Mouse (Mus musculus) liver, embryonic 13.5 days (tissue): ENCODE results near the gene Pja2. TPM values are rescaled to one million over a fixed set of nuclear protein-coding genes. Genes with fewer than 3 reads are reported as not detected.
"Not testable (repeated sequence)": the region's sequence is repeated elsewhere in the genome, so short reads cannot be mapped to it uniquely, and the experiment has no call there.

Experiments used
- ATAC-seq: fragments of 200-750 bp; cut with Nextera tagmentation; 2 replicates; pipeline ENCODE4 v1.8.0; 2017; ENCODE audit warnings: low read depth, mild to moderate bottlenecking, moderate number of reproducible peaks, moderate library complexity
- DNase-seq: peaks from one replicate; pipeline ENCODE4 v3.0.0; 2022
- H3K27ac ChIP-seq: fragments of 300-500 bp; sonication (generic); 2 replicates; pipeline ENCODE4 v1.5.1; 2015; ENCODE audit warnings: moderate library complexity, mild to moderate bottlenecking, inconsistent platforms
- H3K27me3 ChIP-seq: fragments of 300-500 bp; sonication (generic); 2 replicates; pipeline ENCODE4 v1.6.1; 2015; ENCODE audit warnings: mild to moderate bottlenecking, inconsistent platforms
- H3K36me3 ChIP-seq: fragments of 300-500 bp; sonication (generic); 2 replicates; pipeline ENCODE4 v1.6.1; 2015; ENCODE audit warnings: mild to moderate bottlenecking, inconsistent platforms
- H3K4me1 ChIP-seq: fragments of 300-500 bp; sonication (generic); replicated peaks from 2 replicates; pipeline ENCODE4 v1.6.1; 2015; ENCODE audit warnings: inconsistent platforms
- H3K4me2 ChIP-seq: fragments of 300-500 bp; sonication (generic); 2 replicates; pipeline ENCODE4 v1.6.1; 2015; ENCODE audit warnings: inconsistent platforms, mild to moderate bottlenecking, moderate library complexity
- H3K4me3 ChIP-seq: fragments of 300-500 bp; sonication (generic); replicated peaks from 2 replicates; pipeline ENCODE4 v1.5.1; 2015; ENCODE audit warnings: mild to moderate bottlenecking, inconsistent platforms
- H3K9ac ChIP-seq: fragments of 300-500 bp; sonication (generic); 2 replicates; pipeline ENCODE4 v1.6.1; 2015; ENCODE audit warnings: mild to moderate bottlenecking, inconsistent platforms
- H3K9me3 ChIP-seq: fragments of 300-500 bp; sonication (generic); replicated peaks from 2 replicates; pipeline ENCODE4 v1.6.1; 2016; ENCODE audit warnings: inconsistent platforms
- WGBS: fragments of 180-500 bp; shearing (Covaris S2); methylation state at CpG from one replicate; pipeline ENCODE4 v1.1.7; 2015; ENCODE audit not compliant: insufficient replicate concordance; 5-methylcytosine and 5-hydroxymethylcytosine counted together
- polyA plus RNA-seq: library from polyadenylated mRNA; unstranded; fragments of >200 nt; fragmentation: Nextera tagmentation; extraction: Ambion mirVana; gene quantifications from 2 replicates; pipeline ENCODE4 v1.2.1, GENCODE M21; 2015

Pja2 gene
- polyA plus RNA-seq, 1 experiment from 2014 or later = 16.7 TPM

DNA sequence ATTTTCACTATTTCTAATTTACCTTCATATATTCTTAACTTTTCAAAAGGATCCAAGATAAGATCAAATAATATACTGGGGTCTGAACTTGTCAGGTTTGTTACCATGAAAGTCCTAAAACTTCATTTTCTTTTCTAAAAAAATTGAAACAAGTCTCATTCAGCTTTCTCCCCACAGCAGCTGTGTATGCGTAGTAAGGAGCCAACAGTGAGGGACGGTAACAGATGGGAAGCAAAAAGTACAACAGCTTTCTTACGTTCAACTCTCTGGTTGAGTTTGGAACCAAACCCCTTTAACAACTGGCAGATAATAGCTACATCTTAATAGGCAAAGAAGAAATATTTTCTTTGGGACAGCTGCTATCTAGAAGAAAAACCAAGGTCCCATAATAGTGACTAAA, 50.3 kb downstream of the Pja2 start:
- not testable (repeated sequence) for DNase-seq, H3K9ac ChIP-seq, H3K27me3 ChIP-seq, H3K4me3 ChIP-seq, H3K4me1 ChIP-seq, ATAC-seq, H3K9me3 ChIP-seq, H3K4me2 ChIP-seq, H3K27ac ChIP-seq
- peaks cover 47% of the 10 kb centered on the region for H3K36me3 ChIP-seq
- WGBS = 83% methylated on average over 3 of the region's 3 CpGs

DNA sequence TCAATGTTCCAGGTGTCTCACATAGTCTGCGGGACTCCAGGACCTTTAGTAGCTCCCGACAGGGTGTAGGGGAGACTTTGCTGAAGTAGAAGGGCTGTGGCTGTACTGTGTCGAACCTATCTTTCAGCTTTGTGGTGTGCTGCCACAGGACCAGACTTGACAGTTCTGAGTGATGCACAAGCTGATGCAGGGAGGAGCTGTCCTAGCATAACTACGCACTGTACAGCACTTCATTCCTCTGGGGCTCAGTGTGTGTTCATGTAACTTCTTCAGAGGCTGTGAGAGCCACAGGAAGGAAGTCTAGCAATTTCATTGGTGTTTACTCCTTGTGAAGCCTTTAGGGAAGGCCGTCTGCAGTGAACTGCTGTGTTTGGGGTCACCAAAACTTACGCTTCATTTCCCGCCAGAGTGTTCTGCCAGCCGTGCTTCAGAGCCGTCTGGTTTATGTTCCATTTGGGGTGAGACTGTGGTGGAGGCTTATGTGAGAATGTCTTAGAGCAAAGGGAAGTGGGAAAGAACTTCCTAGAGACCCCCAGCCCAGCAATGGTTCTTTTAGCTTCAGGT, 54.0 kb downstream of the Pja2 start:
- 69% methylated on average over 9 of the region's 9 CpGs for WGBS
- ATAC-seq = no peak
- Histone ChIP-seq H3K36me3 (peaks cover 18% of the 10 kb centered on the region), H3K27me3 (no peaks in the 10 kb centered on the region), H3K4me1 (peaks cover 8% of the 10 kb centered on the region), H3K4me3 (no peak overlapping the region), H3K27ac (no peak overlapping the region), H3K9me3 (no peaks in the 10 kb centered on the region), H3K4me2 (no peak overlapping the region), H3K9ac (no peak overlapping the region)
- DNase-seq = no peak

DNA sequence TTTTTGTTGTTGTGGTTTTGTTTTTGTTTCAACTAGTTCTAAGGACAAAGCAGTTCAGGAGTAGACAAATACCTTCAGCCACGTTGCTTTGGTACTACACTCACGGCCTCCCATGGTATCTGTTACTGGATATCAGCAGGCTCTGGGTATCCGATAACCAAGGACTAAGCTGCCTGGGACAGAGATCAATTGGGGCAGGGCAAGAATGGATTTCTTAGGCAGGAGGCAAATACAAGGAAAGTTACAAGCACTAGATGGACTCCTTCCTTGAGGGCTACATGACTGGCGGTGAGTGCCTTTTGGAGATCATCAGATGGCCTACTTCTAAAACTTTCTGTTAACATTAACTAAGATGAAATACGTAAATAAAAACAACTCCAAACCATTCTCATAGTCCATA, 55.0 kb downstream of the Pja2 start:
- WGBS = 82% methylated on average over 5 of the region's 5 CpGs
- no peak for DNase-seq
- Histone ChIP-seq H3K4me3 (no peak overlapping the region), H3K9ac (no peak overlapping the region), H3K27me3 (no peaks in the 10 kb centered on the region), H3K36me3 (peaks cover 13% of the 10 kb centered on the region; the same call in 1 of the 2 replicates), H3K4me1 (peaks cover 8% of the 10 kb centered on the region), H3K4me2 (no peak overlapping the region), H3K27ac (no peak overlapping the region), H3K9me3 (no peaks in the 10 kb centered on the region)
- ATAC-seq = no peak

DNA sequence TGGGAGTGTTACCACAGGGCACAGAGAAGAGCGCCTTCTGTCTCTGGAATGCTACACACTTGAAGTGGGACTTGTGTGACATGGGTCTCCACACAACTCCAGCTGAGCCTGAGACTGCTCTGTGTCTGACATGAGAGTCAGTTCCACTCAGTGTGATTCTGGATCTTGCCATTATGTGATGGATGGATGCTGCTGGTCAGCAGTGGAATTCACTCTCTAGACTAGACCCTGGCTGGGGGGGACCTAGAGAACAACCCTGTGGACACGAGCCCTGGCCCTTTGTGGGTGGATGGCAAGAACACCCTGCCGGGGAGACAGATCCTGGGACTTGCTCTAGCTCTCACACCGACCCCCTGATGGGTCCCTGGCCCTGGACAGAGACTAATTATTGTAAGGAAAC, 56.5 kb downstream of the Pja2 start:
- H3K4me1 ChIP-seq = peaks cover 8% of the 10 kb centered on the region
- H3K27ac ChIP-seq = no peak overlapping the region
- H3K4me2 ChIP-seq = no peak overlapping the region
- H3K27me3 ChIP-seq = no peaks in the 10 kb centered on the region
- H3K9me3 ChIP-seq = no peaks in the 10 kb centered on the region
- 75% methylated on average over 4 of the region's 4 CpGs for WGBS
- ATAC-seq = no peak
- H3K36me3 ChIP-seq = peaks cover 12% of the 10 kb centered on the region; the same call in 1 of the 2 replicates
- no peak overlapping the region for H3K4me3 ChIP-seq
- no peak overlapping the region for H3K9ac ChIP-seq
- no peak for DNase-seq

DNA sequence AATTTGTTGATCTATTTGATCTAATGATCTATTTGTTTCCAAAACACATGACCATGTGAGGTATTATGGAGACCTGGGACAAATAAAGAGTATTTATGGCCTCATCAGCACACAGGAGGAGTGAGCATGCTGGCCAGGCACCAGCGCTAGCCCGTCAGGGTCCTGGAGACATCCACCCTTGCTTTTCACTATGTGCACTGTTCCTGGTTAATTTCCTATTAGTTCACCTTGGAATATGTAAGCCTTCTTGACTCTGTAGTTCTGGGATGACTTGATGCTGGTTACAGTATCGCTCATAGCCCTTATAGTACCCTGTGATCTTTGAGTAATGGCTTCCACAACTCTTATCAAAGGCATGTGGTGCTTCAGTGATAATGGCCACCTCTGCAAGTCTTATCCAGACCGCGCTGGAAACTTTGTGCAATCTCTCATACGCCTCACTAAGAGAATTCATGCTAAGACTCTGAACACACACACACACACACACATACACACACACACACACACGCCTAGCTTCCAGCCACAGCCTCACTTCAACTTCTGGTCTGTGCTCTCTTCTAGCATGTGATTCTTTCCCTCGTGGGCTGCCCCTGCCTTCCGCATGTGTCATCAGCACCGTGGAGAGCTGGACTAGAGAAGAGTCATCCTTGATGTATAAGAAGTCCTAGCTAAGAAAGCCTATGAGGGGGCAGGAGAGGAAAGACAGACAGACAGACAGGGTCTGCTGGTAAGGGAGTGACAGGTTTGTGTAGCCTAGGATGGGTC, 57.2 kb downstream of the Pja2 start:
- no peak overlapping the region for H3K27ac ChIP-seq
- ATAC-seq (peak; percentile 72), DNase-seq (no peak)
- H3K27me3 ChIP-seq = no peaks in the 10 kb centered on the region
- H3K4me3 ChIP-seq = no peak overlapping the region
- no peak overlapping the region for H3K9ac ChIP-seq
- no peaks in the 10 kb centered on the region for H3K9me3 ChIP-seq
- no peak overlapping the region for H3K4me2 ChIP-seq
- peaks cover 8% of the 10 kb centered on the region for H3K4me1 ChIP-seq
- 57% methylated on average over 10 of the region's 10 CpGs for WGBS
- H3K36me3 ChIP-seq = peaks cover 9% of the 10 kb centered on the region; the same call in 1 of the 2 replicates

DNA sequence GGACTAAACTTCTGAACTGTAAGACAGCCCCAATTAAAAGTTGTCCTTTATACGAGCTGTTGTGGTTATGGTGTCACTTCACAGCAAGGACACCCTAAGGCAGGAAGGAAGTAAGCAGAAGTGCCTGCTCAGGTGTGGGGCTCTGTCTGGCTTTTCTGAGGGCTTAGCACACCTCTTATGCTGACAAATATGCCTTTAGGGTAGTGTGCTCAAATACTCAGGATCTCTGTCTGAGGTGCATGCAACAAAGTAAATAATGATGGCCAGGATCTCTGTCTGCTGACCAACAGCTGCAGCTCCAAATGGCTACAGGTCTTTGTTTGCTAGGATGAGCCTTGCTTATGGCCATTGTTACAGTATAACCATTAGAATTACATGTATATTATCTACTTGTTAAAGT, 71.1 kb downstream of the Pja2 start:
- ATAC-seq (no peak), DNase-seq (no peak)
- Histone ChIP-seq H3K4me3 (no peak overlapping the region), H3K4me2 (no peak overlapping the region), H3K4me1 (no peaks in the 10 kb centered on the region), H3K9me3 (no peaks in the 10 kb centered on the region), H3K36me3 (no peaks in the 10 kb centered on the region), H3K9ac (no peak overlapping the region), H3K27ac (no peak overlapping the region), H3K27me3 (no peaks in the 10 kb centered on the region)
- 47% methylated on average over 1 of the region's 1 CpGs for WGBS

DNA sequence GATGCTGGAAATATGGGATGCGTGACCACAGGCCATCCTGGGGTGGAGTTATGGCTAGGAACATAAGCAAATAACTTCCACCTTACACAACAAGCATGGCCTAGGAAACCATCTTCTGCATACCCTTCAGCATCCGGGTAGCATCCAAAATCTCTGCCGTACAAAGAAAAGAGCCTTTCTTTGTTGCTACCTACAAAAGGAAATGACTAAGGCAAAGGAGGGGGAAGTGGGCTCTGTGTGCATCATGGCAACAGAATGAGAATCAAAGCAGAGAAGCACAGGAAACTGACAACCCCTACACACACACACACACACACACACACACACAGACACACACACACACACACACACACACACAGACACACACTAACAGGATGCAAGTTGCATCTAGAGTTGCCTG, 83.5 kb downstream of the Pja2 start:
- no peak for DNase-seq
- 59% methylated on average over 3 of the region's 3 CpGs for WGBS
- no peak overlapping the region for H3K9ac ChIP-seq
- H3K4me1 ChIP-seq = no peaks in the 10 kb centered on the region
- H3K4me2 ChIP-seq = no peak overlapping the region
- ATAC-seq = no peak
- no peak overlapping the region for H3K27ac ChIP-seq
- H3K27me3 ChIP-seq = no peaks in the 10 kb centered on the region
- no peaks in the 10 kb centered on the region for H3K36me3 ChIP-seq
- H3K4me3 ChIP-seq = no peak overlapping the region
- H3K9me3 ChIP-seq = no peaks in the 10 kb centered on the region

DNA sequence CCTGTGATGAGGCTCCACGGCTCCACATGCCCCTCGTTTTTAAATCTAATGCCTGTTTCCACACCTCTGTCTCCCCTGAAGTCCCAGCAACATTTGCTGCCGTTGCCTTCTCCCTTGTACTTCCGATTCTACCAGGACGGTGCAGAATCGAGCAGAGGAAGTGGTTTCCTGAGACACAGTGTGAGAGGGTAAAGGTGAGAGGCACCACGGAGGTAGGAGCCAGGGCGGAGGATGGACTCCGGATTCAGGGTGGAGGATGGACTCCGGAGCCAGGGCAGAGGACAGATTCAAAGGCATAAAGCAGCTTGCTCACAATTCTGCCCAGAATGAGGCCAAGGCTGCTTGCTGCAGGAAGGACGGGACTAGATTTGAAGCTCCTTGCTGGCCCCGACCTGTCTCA, 88.8 kb downstream of the Pja2 start:
- H3K4me2 ChIP-seq = no peak overlapping the region
- H3K27me3 ChIP-seq = no peaks in the 10 kb centered on the region
- DNase-seq (no peak), ATAC-seq (no peak)
- H3K4me1 ChIP-seq = no peaks in the 10 kb centered on the region
- 44% methylated on average over 12 of the region's 12 CpGs for WGBS
- no peak overlapping the region for H3K9ac ChIP-seq
- H3K9me3 ChIP-seq = no peaks in the 10 kb centered on the region
- no peak overlapping the region for H3K27ac ChIP-seq
- H3K4me3 ChIP-seq = no peak overlapping the region
- H3K36me3 ChIP-seq = no peaks in the 10 kb centered on the region

DNA sequence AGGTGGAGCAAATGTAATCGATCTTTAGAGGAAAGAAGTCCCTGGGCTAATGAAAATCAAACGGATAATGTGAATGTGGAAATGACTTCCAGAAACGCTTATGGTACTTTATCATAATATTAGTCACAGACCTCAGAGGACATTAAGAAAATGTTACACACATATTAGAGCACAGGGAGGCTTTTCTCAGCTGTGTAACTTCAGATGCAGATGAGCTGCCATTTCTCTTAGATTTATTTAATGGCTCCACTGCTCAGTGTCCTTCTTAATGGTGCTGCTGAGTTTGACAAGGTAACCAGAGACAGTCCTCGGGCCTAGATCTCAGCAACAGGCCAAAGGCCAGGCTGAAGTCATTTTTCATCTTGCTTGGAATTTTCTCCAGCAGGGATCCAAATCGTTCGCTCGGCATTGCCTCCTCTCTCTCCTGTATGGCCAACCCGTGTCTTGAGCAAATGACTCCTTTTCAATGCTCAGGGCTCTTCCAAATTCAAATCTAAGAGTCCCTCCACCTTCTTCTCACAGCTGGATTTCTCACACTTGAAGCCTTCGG, 89.3 kb downstream of the Pja2 start:
- 60% methylated on average over 9 of the region's 9 CpGs for WGBS
- Histone ChIP-seq H3K27ac (no peak overlapping the region), H3K4me3 (no peak overlapping the region), H3K27me3 (no peaks in the 10 kb centered on the region), H3K9me3 (no peaks in the 10 kb centered on the region), H3K4me1 (no peaks in the 10 kb centered on the region), H3K36me3 (no peaks in the 10 kb centered on the region), H3K4me2 (no peak overlapping the region), H3K9ac (no peak overlapping the region)
- no peak for DNase-seq
- ATAC-seq = no peak

DNA sequence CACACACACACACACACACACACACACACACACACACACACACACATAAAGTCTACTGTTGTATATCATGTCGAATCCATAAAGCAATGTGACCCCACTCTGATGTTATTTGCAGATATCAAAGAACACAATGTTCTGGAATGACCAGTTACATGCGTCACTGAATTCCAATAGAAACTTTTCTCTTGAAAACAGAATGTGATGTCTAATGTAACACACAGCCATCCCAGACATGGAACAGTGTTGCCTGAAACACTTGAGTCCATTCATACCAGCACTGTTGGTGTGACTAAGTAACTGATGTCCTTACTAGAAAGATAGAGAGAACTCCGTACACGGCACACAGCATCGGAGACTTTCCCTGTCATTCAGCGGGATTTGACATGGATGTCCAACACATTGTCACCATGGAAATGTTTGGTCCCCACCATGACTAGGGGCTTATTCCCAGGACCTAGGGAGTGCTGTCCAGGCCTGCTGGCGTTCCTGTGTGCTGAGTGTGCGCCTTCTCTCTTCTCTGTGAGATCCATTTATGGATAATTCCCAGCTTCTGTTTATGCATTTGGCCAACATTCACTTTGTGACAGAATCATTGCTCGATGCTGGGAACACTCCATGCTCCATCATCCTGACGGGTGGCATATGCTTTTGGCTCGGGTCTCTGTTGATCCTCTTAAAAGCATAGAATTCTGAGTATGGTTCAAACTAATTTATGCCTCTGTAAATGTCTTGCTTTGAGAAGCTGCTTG, 90.0 kb downstream of the Pja2 start:
- no peak for ATAC-seq
- 71% methylated on average over 11 of the region's 11 CpGs for WGBS
- H3K4me1 ChIP-seq = no peaks in the 10 kb centered on the region
- no peak overlapping the region for H3K4me2 ChIP-seq
- no peaks in the 10 kb centered on the region for H3K27me3 ChIP-seq
- no peak overlapping the region for H3K27ac ChIP-seq
- no peak overlapping the region for H3K9ac ChIP-seq
- no peaks in the 10 kb centered on the region for H3K9me3 ChIP-seq
- no peak overlapping the region for H3K4me3 ChIP-seq
- DNase-seq = no peak
- no peaks in the 10 kb centered on the region for H3K36me3 ChIP-seq

DNA sequence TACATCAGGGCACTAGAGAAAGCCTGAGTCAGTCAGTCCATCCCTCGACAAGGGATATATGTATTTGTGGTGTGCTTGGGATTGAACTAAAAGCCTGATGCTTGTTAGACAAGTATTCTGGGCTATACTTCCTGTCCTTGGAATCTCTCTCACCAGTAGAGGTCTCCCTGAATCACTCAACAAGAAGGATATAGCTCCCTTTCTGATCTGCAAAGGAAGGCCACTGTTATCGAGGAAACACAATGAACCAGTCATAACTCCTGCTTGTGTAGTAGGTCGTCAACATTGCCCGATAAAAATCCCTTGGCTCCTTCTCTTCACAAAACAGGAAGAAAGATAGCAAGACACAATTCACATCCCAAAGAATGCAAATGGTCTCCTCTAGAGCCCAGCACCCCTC, 99.6 kb downstream of the Pja2 start:
- no peaks in the 10 kb centered on the region for H3K9me3 ChIP-seq
- no peak overlapping the region for H3K4me2 ChIP-seq
- no peaks in the 10 kb centered on the region for H3K27me3 ChIP-seq
- DNase-seq (no peak), ATAC-seq (no peak)
- WGBS = 45% methylated on average over 4 of the region's 4 CpGs
- H3K36me3 ChIP-seq = no peaks in the 10 kb centered on the region
- H3K9ac ChIP-seq = no peak overlapping the region
- no peak overlapping the region for H3K27ac ChIP-seq
- H3K4me3 ChIP-seq = no peak overlapping the region
- H3K4me1 ChIP-seq = no peaks in the 10 kb centered on the region
